9 mouse cellular contexts compared by ENCODE assay signal in the genomic region with DNA sequence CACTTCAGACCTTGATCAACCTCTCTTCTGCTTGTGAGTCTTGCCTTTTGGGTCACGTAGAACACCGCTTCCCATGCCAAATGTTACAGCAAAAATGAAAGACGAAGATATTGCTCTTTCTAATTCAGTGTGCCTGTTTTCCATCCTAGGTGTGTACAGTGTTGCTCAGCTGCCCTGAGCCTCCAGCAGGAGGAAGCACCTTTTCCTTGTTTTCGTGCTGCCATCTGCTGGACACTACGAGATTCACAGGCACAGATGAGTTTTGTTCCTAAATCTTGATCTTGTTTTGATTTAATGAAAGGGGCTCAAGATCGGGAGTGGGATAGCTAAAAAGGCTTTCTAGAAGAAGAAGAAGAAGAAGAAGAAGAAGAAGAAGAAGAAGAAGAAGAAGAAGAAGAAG. TPM values are rescaled to one million over a fixed set of nuclear protein-coding genes. Genes with fewer than 3 reads are reported as not detected.
DNase-seq lines count a peak whose midpoint lies in the region; ATAC-seq and TF ChIP-seq lines count a peak whose summit lies in the region.
"Had no signal": no experiment of that assay in that cellular context is flagged by ENCODE, and none has a peak within 500 bp of the region (broad histone marks: within the 10 kb centered on the region; RNA-seq: fewer than 3 reads in every experiment).

No protein-coding gene starts in this region.

- no peak for TF ChIP-seq EP300 in CH12.LX (IDR thresholded peaks at IDR 0.05; ENCODE audit: low read length)

- no peaks in the 10 kb centered on the region for H3K36me3 ChIP-seq in heart, embryonic 12.5 days
- peaks cover 0 to 32% of the 10 kb centered on the region in 2 experiments for H3K36me3 ChIP-seq in CH12.LX (replicated peaks in 1 of 2; ENCODE audit: control insufficient read depth in 1 of 2, insufficient read depth in 1 of 2, low read length in 1 of 2)
- no peaks in the 10 kb centered on the region for H3K36me3 ChIP-seq in thymus, adult 2 months (ENCODE audit: control insufficient read depth, insufficient read depth, low read length)
- H3K36me3 ChIP-seq: limb, embryonic 15.5 days had no signal

- 21% methylated on average over 6 of the region's 6 CpGs for WGBS in heart, embryonic 12.5 days
- 27% methylated on average over 6 of the region's 6 CpGs for WGBS in thymus, adult 2 months

- no peak overlapping the region for H3K4me3 ChIP-seq in heart, embryonic 12.5 days
- no peak overlapping the region for H3K4me3 ChIP-seq in CH12.LX (replicated peaks in 1 of 3; ENCODE audit: low read depth in 2 of 3, low read length in 2 of 3, poor library complexity in 1 of 3)
- no peak overlapping the region for H3K4me3 ChIP-seq in embryonic fibroblast, embryonic 13.5 days (ENCODE audit: insufficient read depth, low read length)
- no peak overlapping the region for H3K4me3 ChIP-seq in thymus, adult 2 months (ENCODE audit: control insufficient read depth, insufficient read depth, low read length)
- H3K4me3 ChIP-seq: limb, embryonic 15.5 days had no signal

- TF ChIP-seq POLR2A in CH12.LX (IDR thresholded peaks at IDR 0.05; ENCODE audit: low read depth, low read length): no peak
- TF ChIP-seq POLR2A in embryonic fibroblast, embryonic 13.5 days (IDR thresholded peaks at IDR 0.05; ENCODE audit: low read depth, low read length): no peak
- no peak for TF ChIP-seq POLR2A in thymus, adult 2 months (IDR thresholded peaks at IDR 0.05; ENCODE audit: control insufficient read depth, extremely low read depth, insufficient read depth, low read length, poor library complexity)

- no peak overlapping the region for H3K9ac ChIP-seq in heart, embryonic 12.5 days
- H3K9ac ChIP-seq in CH12.LX (ENCODE audit: insufficient read depth, low read depth): no peak overlapping the region
- H3K9ac ChIP-seq: limb, embryonic 15.5 days had no signal

- H3K4me2 ChIP-seq in heart, embryonic 12.5 days: no peak overlapping the region
- no peak overlapping the region for H3K4me2 ChIP-seq in CH12.LX (ENCODE audit: insufficient read depth, low read depth, poor library complexity, severe bottlenecking)
- H3K4me2 ChIP-seq: limb, embryonic 15.5 days had no signal

- no peak for ATAC-seq in heart, embryonic 12.5 days (ENCODE audit: insufficient number of reproducible peaks, low FRiP score)
- ATAC-seq in megakaryocyte progenitor cell, adult 5-6 weeks (replicated peaks; ENCODE audit: poor library complexity): peak; percentile 64; the same call in 1 of the 2 replicates

- TF ChIP-seq RAD21 in CH12.LX (IDR thresholded peaks at IDR 0.05; ENCODE audit: low read depth, low read length): peak; percentile 53

- H3K27me3 ChIP-seq in heart, embryonic 12.5 days (replicated peaks): 0 out of 2 replicates have a peak, but pooled peaks cover 4% of the 10 kb centered on the region
- H3K27me3 ChIP-seq in CH12.LX (replicated peaks): peaks cover 54% of the 10 kb centered on the region
- H3K27me3 ChIP-seq in thymus, adult 2 months (ENCODE audit: control insufficient read depth, insufficient read depth, low read length): no peaks in the 10 kb centered on the region
- H3K27me3 ChIP-seq: limb, embryonic 15.5 days had no signal

- H3K4me1 ChIP-seq in heart, embryonic 12.5 days (replicated peaks): no peaks in the 10 kb centered on the region
- no peaks in the 10 kb centered on the region for H3K4me1 ChIP-seq in CH12.LX (ENCODE audit: control insufficient read depth in 1 of 2, insufficient read depth in 2 of 2)
- H3K4me1 ChIP-seq in embryonic fibroblast, embryonic 13.5 days (ENCODE audit: control insufficient read depth, insufficient read depth, low read length): no peaks in the 10 kb centered on the region
- H3K4me1 ChIP-seq in thymus, adult 2 months (replicated peaks; ENCODE audit: control insufficient read depth, insufficient read depth, low read length): no peaks in the 10 kb centered on the region
- H3K4me1 ChIP-seq: limb, embryonic 15.5 days had no signal

- H3K27ac ChIP-seq in heart, embryonic 12.5 days (ENCODE audit: poor library complexity, severe bottlenecking): no peak overlapping the region
- H3K27ac ChIP-seq in CH12.LX (ENCODE audit: insufficient read depth, low read depth): no peak overlapping the region
- no peak overlapping the region for H3K27ac ChIP-seq in embryonic fibroblast, embryonic 13.5 days (ENCODE audit: insufficient read depth, low read length)
- H3K27ac ChIP-seq in thymus, adult 2 months (ENCODE audit: control insufficient read depth, insufficient read depth, low read length): no peak overlapping the region
- H3K27ac ChIP-seq: limb, embryonic 15.5 days had no signal

- TF ChIP-seq CTCF in CH12.LX (conservative IDR thresholded peaks at IDR 0.05 in 1 of 2, IDR thresholded peaks at IDR 0.05 in 1 of 2; ENCODE audit: low read depth in 2 of 2, low read length in 2 of 2): peak; percentile 64 to 76
- TF ChIP-seq CTCF in embryonic fibroblast, embryonic 13.5 days (IDR thresholded peaks at IDR 0.05; ENCODE audit: borderline replicate concordance, insufficient read depth, low read length): peak; percentile 77; the same call in 1 of the 2 replicates
- no peak for TF ChIP-seq CTCF in thymus, adult 2 months (IDR thresholded peaks at IDR 0.05; ENCODE audit: borderline replicate concordance, control insufficient read depth, extremely low read depth, insufficient read depth, low read length, poor library complexity)

- in situ Hi-C loops in CH12.LX (cut with MboI; ENCODE audit: low pct_ligation_motif_present, low pct_unique_long_range_greater_than_20kb, low sequenced_read_pairs): no loop called here

- dilution Hi-C loops in CH12.LX (cut with MboI; ENCODE audit: extremely low pct_ligation_motif_present, extremely low pct_unique_long_range_greater_than_20kb, low sequenced_read_pairs): no loop called here

- H3K9me3 ChIP-seq in heart, embryonic 12.5 days (replicated peaks): no peaks in the 10 kb centered on the region
- H3K9me3 ChIP-seq in CH12.LX (replicated peaks; ENCODE audit: low read length): no peaks in the 10 kb centered on the region
- H3K9me3 ChIP-seq: limb, embryonic 15.5 days had no signal

- peak; percentile 27 to 65 for DNase-seq in heart, adult 18-20 months
- DNase-seq in CH12.LX (ENCODE audit: extremely low read depth): peak; percentile 48
- DNase-seq in brain, adult 2 months (ENCODE audit: low read depth, low spot score): peak; percentile 81
- DNase-seq in layer of hippocampus, adult 8-10 months (ENCODE audit: low spot score in 2 of 2): peak; percentile 15 to 69
- no peak for DNase-seq in thymus, adult 2 months

- no peaks in the 10 kb centered on the region for H3K79me2 ChIP-seq in CH12.LX (replicated peaks; ENCODE audit: control insufficient read depth, extremely low read depth, insufficient read depth, poor library complexity, severe bottlenecking)

TF ChIP-seq in CH12.LX, 34 proteins besides CTCF, POLR2A, EP300 and RAD21:
- peak; percentile 39 for TF ChIP-seq SMC3 (IDR thresholded peaks at IDR 0.05; ENCODE audit: low read depth, low read length)
- TF ChIP-seq ZC3H11A (IDR thresholded peaks at IDR 0.05; ENCODE audit: low read depth, low read length): no peak

RNA-seq across cellular contexts. Expression of a gene that starts 40.3 kb away (rescaled TPM):
- total RNA-seq in heart, adult 18-20 months (2021): not detected
- polyA plus RNA-seq in heart, embryonic 12.5 days (2016; fragmentation: Nextera tagmentation; extraction: Ambion mirVana): 0.26 TPM in 1 of 2 replicates, not detected in the other
- not detected in 2 replicates for total RNA-seq in CH12.LX (2012; rRNA removed)
- total RNA-seq in CH12.LX (2014; rRNA removed): not detected in 2 replicates
- not detected in 2 replicates for polyA plus RNA-seq in CH12.LX (2012; ENCODE audit: insufficient read length, low read depth)
- not detected in 2 replicates for polyA plus RNA-seq in embryonic fibroblast, embryonic 13.5 days (2011; ENCODE audit: insufficient read length, low read depth, missing spikeins)
- 1 to 10 TPM in 3 of 4 experiments, under 1 TPM in 1; 0.89 to 2.0 (median 1.5) TPM for total RNA-seq in layer of hippocampus, adult 8-10 months (2022)
- total RNA-seq in megakaryocyte progenitor cell, adult 5-6 weeks (2015): not detected in 2 replicates
- not detected in 2 replicates for total RNA-seq in megakaryocyte progenitor cell, adult 5-6 weeks (2017)
- 1.1 TPM in 2 replicates for polyA plus RNA-seq in thymus, adult 2 months (2012; rRNA removed)
